Mouse (Mus musculus) neural tube, embryonic 14.5 days (tissue): ENCODE measurements around the gene Lrrn4cl. TPM values are rescaled to one million over a fixed set of nuclear protein-coding genes. Genes with fewer than 3 reads are reported as not detected.
A peak's percentile ranks its signal among the peaks of the same experiment; 100 is the strongest.

ENCODE experiments used
- ATAC-seq: fragments of 200-750 bp; cut with Nextera tagmentation; 2 replicates; pipeline ENCODE4 v1.8.0; 2017; ENCODE audit warnings: low read depth, mild to moderate bottlenecking, moderate TSS enrichment, moderate library complexity
- H3K27ac ChIP-seq: fragments of 300-500 bp; sonication (generic); 2 replicates; pipeline ENCODE4 v1.5.1; 2014; ENCODE audit warnings: low read depth, mild to moderate bottlenecking, control low read depth, low read length, moderate library complexity, mixed read lengths
- H3K27me3 ChIP-seq: fragments of 300-500 bp; sonication (generic); 2 replicates; pipeline ENCODE4 v1.6.1; 2014; ENCODE audit warnings: low read length; ENCODE audit not compliant: control insufficient read depth, insufficient read depth
- H3K36me3 ChIP-seq: fragments of 300-500 bp; sonication (generic); 2 replicates; pipeline ENCODE4 v1.6.1; 2014; ENCODE audit warnings: low read length, mixed read lengths; ENCODE audit not compliant: control insufficient read depth, insufficient read depth
- H3K4me1 ChIP-seq: fragments of 300-500 bp; sonication (generic); 2 replicates; pipeline ENCODE4 v1.6.1; 2014; ENCODE audit warnings: low read length; ENCODE audit not compliant: control insufficient read depth, insufficient read depth
- H3K4me2 ChIP-seq: fragments of 300-500 bp; sonication (generic); 2 replicates; pipeline ENCODE4 v1.6.1; 2014; ENCODE audit warnings: mild to moderate bottlenecking, low read depth, low read length, control low read depth
- H3K4me3 ChIP-seq: fragments of 300-500 bp; sonication (generic); 2 replicates; pipeline ENCODE4 v1.5.1; 2014; ENCODE audit warnings: low read depth, low read length, control low read depth, mixed read lengths
- H3K9ac ChIP-seq: fragments of 300-500 bp; sonication (generic); replicated peaks from 2 replicates; pipeline ENCODE4 v1.6.1; 2014; ENCODE audit warnings: low read depth, mild to moderate bottlenecking, control low read depth, low read length, mixed read lengths
- H3K9me3 ChIP-seq: fragments of 300-500 bp; sonication (generic); 2 replicates; pipeline ENCODE4 v1.6.1; 2016; ENCODE audit warnings: low read length; ENCODE audit not compliant: control insufficient read depth
- WGBS: fragments of 180-500 bp; shearing (Covaris S2); extraction: QIAGEN DNeasy Blood & Tissue Kit; methylation state at CpG from one replicate; pipeline ENCODE4 v1.1.7; 2014; 5-methylcytosine and 5-hydroxymethylcytosine counted together
- polyA plus RNA-seq: library from polyadenylated mRNA; unstranded; fragments of >200 nt; fragmentation: Nextera tagmentation; extraction: Ambion mirVana; gene quantifications from 2 replicates; pipeline ENCODE4 v1.2.1, GENCODE M21; 2014

Lrrn4cl gene
- 0.99 and 1.3 TPM in 2 replicates for polyA plus RNA-seq

GRCm38 (mm10) chr19:8850402-8850901, at the start of gene Lrrn4cl:
Lrrn4cl (plus strand) TSS chr19:8850768.
- Histone ChIP-seq H3K9ac (no peak within 1 kb of the TSS), H3K4me2 (no peak within 1 kb of the TSS), H3K27ac (no peak within 1 kb of the TSS), H3K36me3 (peaks cover 16% of the 10 kb centered on the region; the same call in 1 of the 2 replicates), H3K27me3 (no peaks in the 10 kb centered on the region), H3K4me1 (no peaks in the 10 kb centered on the region), H3K4me3 (no peak within 1 kb of the TSS), H3K9me3 (no peaks in the 10 kb centered on the region)
- no peak; the same call in 1 of the 2 replicates for ATAC-seq
- 35% methylated on average over 7 of the region's 7 CpGs for WGBS

DNA sequence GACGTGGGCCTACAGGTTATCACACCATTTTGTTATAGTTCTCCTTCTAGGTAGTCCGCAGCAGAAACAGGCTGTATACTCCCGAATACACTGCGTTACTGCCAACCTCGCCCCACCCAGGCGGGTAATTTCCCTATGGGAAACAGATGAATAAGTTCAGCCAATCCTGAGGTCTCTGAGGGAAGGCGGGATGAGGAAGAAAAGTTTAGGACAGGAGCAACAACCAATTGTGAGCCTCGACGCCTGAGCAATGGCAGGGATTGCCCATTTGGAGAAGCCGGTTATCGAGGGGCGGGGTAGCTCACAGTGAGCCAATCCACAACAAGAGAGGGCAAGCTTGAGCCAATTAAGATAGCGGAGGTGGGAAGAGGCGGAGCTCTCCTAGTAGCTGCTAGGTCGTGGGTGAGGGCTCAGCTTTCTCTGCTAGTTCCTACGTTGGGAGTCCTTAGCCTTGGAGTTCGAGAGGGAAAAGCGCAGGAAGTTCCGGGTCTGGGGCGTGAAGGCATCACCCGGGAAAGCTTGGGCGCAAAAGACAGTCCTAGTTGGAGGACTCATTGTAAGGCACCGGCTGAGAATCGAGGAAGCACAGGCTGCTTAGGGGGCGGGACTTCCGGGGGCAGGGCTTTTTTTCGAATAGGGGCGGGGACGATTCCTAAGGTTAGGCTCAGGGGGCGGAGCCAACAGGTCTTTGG, 48.3 kb upstream of the Lrrn4cl start, which contains the start of gene Zbtb3:
Zbtb3 (plus strand) TSS at position 426 of the 692 bp plus-strand sequence.
- ATAC-seq: peak; percentile 97
- under 1% methylated on average over 30 of the region's 30 CpGs for WGBS

GRCm38 (mm10) chr19:8803204-8803780, 47.3 kb upstream of the Lrrn4cl start:
- ATAC-seq: no peak
- no peak overlapping the region for H3K4me3 ChIP-seq
- H3K27me3 ChIP-seq: no peaks in the 10 kb centered on the region
- H3K36me3 ChIP-seq: peaks cover 11% of the 10 kb centered on the region; the same call in 1 of the 2 replicates
- peak overlapping the region; percentile 77 for H3K27ac ChIP-seq
- no peaks in the 10 kb centered on the region for H3K9me3 ChIP-seq
- H3K4me2 ChIP-seq: peak overlapping the region; percentile 86
- 89% methylated on average over 9 of the region's 9 CpGs for WGBS
- H3K9ac ChIP-seq: no peak overlapping the region
- peaks cover 6% of the 10 kb centered on the region; the same call in 1 of the 2 replicates for H3K4me1 ChIP-seq

More for the DNA sequence above, 48.3 kb upstream of the Lrrn4cl start, which contains the start of gene Zbtb3:
- Histone ChIP-seq H3K36me3 (peaks cover 10% of the 10 kb centered on the region; the same call in 1 of the 2 replicates), H3K4me3 (peak within 1 kb of the TSS; percentile 58), H3K9me3 (no peaks in the 10 kb centered on the region), H3K27ac (peak within 1 kb of the TSS; percentile 77), H3K27me3 (no peaks in the 10 kb centered on the region), H3K4me1 (peaks cover 12% of the 10 kb centered on the region; the same call in 1 of the 2 replicates), H3K9ac (peak within 1 kb of the TSS; percentile 67), H3K4me2 (peak within 1 kb of the TSS; percentile 86)

DNA sequence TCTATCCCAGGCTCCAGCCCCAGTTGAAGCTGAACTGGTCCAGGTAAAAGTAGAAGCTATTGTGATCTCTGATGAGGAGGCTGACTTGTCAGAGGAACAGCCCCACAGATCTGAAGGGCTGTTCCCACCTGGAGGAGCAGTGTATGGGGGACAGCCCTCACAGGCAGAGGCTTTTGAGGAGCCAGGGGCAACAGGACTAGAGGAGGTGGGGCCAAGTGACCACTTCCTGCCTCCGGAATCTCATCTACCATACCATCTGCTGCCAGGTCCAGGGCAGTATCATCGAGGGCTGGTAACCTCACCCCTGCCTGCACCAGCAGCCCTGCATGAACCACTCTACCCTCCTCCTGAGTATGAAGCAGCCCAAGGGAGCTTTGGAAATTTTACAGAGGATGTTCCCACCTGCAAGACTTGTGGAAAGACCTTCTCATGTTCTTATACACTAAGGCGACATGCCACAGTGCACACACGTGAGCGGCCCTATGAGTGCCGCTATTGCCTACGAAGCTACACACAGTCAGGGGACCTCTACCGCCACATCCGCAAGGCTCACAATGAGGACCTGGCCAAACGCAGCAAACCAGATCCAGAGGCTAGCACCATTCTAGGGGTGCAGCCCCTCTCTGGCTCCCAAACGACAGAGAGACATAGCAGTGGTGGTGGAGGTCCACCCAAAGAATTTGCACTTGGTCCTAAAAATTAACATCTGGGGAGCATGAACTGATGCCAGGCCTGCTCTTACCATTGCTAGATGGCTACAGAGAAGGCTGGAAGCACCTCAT, 46.5 kb upstream of the Lrrn4cl start:
- H3K36me3 ChIP-seq: peaks cover 11% of the 10 kb centered on the region; the same call in 1 of the 2 replicates
- peaks cover 6% of the 10 kb centered on the region; the same call in 1 of the 2 replicates for H3K4me1 ChIP-seq
- no peak overlapping the region for H3K4me2 ChIP-seq
- no peak for ATAC-seq
- WGBS: 93% methylated on average over 11 of the region's 11 CpGs
- H3K27ac ChIP-seq: no peak overlapping the region
- H3K4me3 ChIP-seq: no peak overlapping the region
- H3K27me3 ChIP-seq: no peaks in the 10 kb centered on the region
- no peaks in the 10 kb centered on the region for H3K9me3 ChIP-seq
- H3K9ac ChIP-seq: no peak overlapping the region

GRCm38 (mm10) chr19:8806810-8807209, 43.8 kb upstream of the Lrrn4cl start:
- Histone ChIP-seq H3K4me2 (no peak overlapping the region), H3K4me3 (no peak overlapping the region), H3K9me3 (no peaks in the 10 kb centered on the region), H3K4me1 (peaks cover 6% of the 10 kb centered on the region; the same call in 1 of the 2 replicates), H3K36me3 (peaks cover 24% of the 10 kb centered on the region; the same call in 1 of the 2 replicates), H3K27me3 (no peaks in the 10 kb centered on the region), H3K27ac (no peak overlapping the region), H3K9ac (no peak overlapping the region)
- 98% methylated on average over 5 of the region's 5 CpGs for WGBS
- ATAC-seq: no peak

DNA sequence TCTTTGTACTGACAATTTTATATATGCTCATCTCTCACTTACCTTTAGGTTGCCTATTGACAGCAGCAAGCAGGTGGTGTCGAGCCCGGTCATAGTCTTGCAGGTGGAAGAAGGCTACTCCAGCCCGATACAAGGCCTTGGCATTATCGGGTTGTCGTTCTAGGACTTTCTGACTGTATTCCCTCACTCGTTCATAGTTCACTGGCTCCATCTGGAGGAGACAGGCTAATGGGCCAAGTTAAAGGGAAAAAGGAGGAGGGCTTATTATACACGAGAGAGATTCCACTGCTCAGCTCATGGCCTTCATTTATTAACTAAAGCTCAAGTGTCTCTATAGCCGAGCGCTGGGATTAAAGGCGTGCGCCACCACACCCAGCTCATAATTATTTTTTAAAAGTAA, 34.8 kb upstream of the Lrrn4cl start:
- no peak for ATAC-seq
- H3K36me3 ChIP-seq: peaks cover 29% of the 10 kb centered on the region
- H3K27ac ChIP-seq: no peak overlapping the region
- H3K4me2 ChIP-seq: 0 out of 2 replicates have a peak overlapping the region, but pooled peaks have one; percentile 11
- 63% methylated on average over 11 of the region's 11 CpGs for WGBS
- no peak overlapping the region for H3K4me3 ChIP-seq
- H3K27me3 ChIP-seq: no peaks in the 10 kb centered on the region
- peaks cover 29% of the 10 kb centered on the region for H3K4me1 ChIP-seq
- no peaks in the 10 kb centered on the region for H3K9me3 ChIP-seq
- H3K9ac ChIP-seq: no peak overlapping the region

DNA sequence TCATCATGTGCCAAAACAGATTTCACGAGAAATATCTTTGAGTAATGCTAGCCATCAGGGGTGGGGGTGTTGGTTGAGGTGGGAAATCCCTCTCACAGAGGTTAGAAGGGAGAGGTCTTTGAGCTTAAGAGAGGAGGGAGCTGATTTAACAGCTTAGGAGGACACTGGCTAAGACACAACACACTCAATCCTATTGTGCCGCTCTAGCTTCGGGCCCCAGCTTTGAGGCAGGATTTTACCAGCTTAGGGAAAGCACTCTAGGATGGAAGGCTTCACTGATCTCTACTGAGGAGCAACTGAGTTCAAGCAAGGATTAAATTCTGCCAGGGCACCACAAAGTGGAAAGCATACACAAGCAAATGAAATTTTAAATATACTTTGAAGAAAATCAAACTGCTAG, 33.6 kb upstream of the Lrrn4cl start:
- H3K4me1 ChIP-seq: peaks cover 37% of the 10 kb centered on the region
- H3K9me3 ChIP-seq: no peaks in the 10 kb centered on the region
- no peak overlapping the region for H3K27ac ChIP-seq
- H3K36me3 ChIP-seq: peaks cover 22% of the 10 kb centered on the region
- 84% methylated on average over 3 of the region's 3 CpGs for WGBS
- no peak overlapping the region for H3K9ac ChIP-seq
- H3K4me2 ChIP-seq: peak overlapping the region; percentile 7; the same call in 1 of the 2 replicates
- H3K4me3 ChIP-seq: no peak overlapping the region
- H3K27me3 ChIP-seq: no peaks in the 10 kb centered on the region
- no peak for ATAC-seq

GRCm38 (mm10) chr19:8818301-8818798, 32.2 kb upstream of the Lrrn4cl start:
- Histone ChIP-seq H3K36me3 (peaks cover 14% of the 10 kb centered on the region), H3K27ac (peak overlapping the region; percentile 98), H3K9me3 (no peaks in the 10 kb centered on the region), H3K4me3 (peak overlapping the region; percentile 99), H3K27me3 (no peaks in the 10 kb centered on the region), H3K4me1 (peaks cover 50% of the 10 kb centered on the region), H3K9ac (peak overlapping the region; percentile 65), H3K4me2 (peak overlapping the region; percentile 98)
- WGBS: 38% methylated on average over 14 of the region's 14 CpGs
- no peak for ATAC-seq
